Mouse (Mus musculus) cerebellum, postnatal 14 days (tissue): ENCODE measurements around the gene Psap.
A peak's percentile ranks its signal among the peaks of the same experiment; 100 is the strongest.

Source experiments
- DNase-seq, 2 experiments: peaks; one replicate each; pipeline ENCODE4 v3.0.0; 2021; ENCODE audit warnings: mixed read lengths in 2 of 2

The Psap gene

GRCm38 (mm10) chr10:60350077-60350804 is 72.8 kb downstream of the Psap start:
- no peak for DNase-seq

- peak; percentile 67 to 80 for DNase-seq
Measured at GRCm38 (mm10) chr10:60350805-60351167, 73.4 kb downstream of the Psap start.

- no peak for DNase-seq
Measured at GRCm38 (mm10) chr10:60351248-60351647, 73.8 kb downstream of the Psap start.

- DNase-seq = no peak
Measured at GRCm38 (mm10) chr10:60351761-60352455, 74.5 kb downstream of the Psap start.
